Comparison of ENCODE assay signal across 9 mouse cellular contexts in genomic region chr19:44742131-44743020, GRCm38 (mm10). TPM values are rescaled to one million over a fixed set of nuclear protein-coding genes. Genes with fewer than 3 reads are reported as not detected.
DNase-seq lines count a peak whose midpoint lies in the region; ATAC-seq and TF ChIP-seq lines count a peak whose summit lies in the region.
"Had no signal": no experiment of that assay in that cellular context is flagged by ENCODE, and none has a peak within 500 bp of the region (broad histone marks: within the 10 kb centered on the region; RNA-seq: fewer than 3 reads in every experiment).

No protein-coding gene starts in this region.

- H3K9ac ChIP-seq in heart, adult 2 months (ENCODE audit: low read depth, low read length) = no peak overlapping the region
- H3K9ac ChIP-seq in intestine, embryonic 15.5 days = no peak overlapping the region
- H3K9ac ChIP-seq in limb, embryonic 15.5 days = no peak overlapping the region

- 3% methylated on average over 22 of the region's 22 CpGs for WGBS in heart, adult 2 months
- under 1% methylated on average over 22 of the region's 22 CpGs for WGBS in intestine, embryonic 15.5 days
- WGBS in limb, embryonic 15.5 days = under 1% methylated on average over 22 of the region's 22 CpGs

- no peak for TF ChIP-seq EP300 in heart, adult 2 months (IDR thresholded peaks at IDR 0.05; ENCODE audit: insufficient read depth, low read depth, low read length)

- H3K9me3 ChIP-seq in intestine, embryonic 15.5 days = no peaks in the 10 kb centered on the region
- H3K9me3 ChIP-seq in limb, embryonic 15.5 days = no peaks in the 10 kb centered on the region

- peaks cover 17% of the 10 kb centered on the region for H3K27me3 ChIP-seq in heart, adult 2 months (ENCODE audit: control insufficient read depth, insufficient read depth, low read length)
- H3K27me3 ChIP-seq in intestine, embryonic 15.5 days (replicated peaks) = peaks cover 95% of the 10 kb centered on the region
- peaks cover 98% of the 10 kb centered on the region for H3K27me3 ChIP-seq in limb, embryonic 15.5 days

- intact Hi-C loops in heart, adult 2 months (cut with DNase I) = no loop called here

- H3K36me3 ChIP-seq in heart, adult 2 months (ENCODE audit: control insufficient read depth, insufficient read depth, low read length) = no peaks in the 10 kb centered on the region
- no peaks in the 10 kb centered on the region for H3K36me3 ChIP-seq in intestine, embryonic 15.5 days
- no peaks in the 10 kb centered on the region for H3K36me3 ChIP-seq in limb, embryonic 15.5 days

- no peaks in the 10 kb centered on the region for H3K4me1 ChIP-seq in heart, adult 2 months (ENCODE audit: control insufficient read depth, insufficient read depth, low read length)
- H3K4me1 ChIP-seq in intestine, embryonic 15.5 days (replicated peaks) = peaks cover 25% of the 10 kb centered on the region
- H3K4me1 ChIP-seq in limb, embryonic 15.5 days = peaks cover 25% of the 10 kb centered on the region

- TF ChIP-seq CTCF in heart, adult 2 months (IDR thresholded peaks at IDR 0.05) = no peak
- no peak for TF ChIP-seq CTCF in brain, embryonic 14.5 days (IDR thresholded peaks at IDR 0.05; ENCODE audit: borderline replicate concordance, extremely low read depth, insufficient read depth, insufficient read length)

- no peak for TF ChIP-seq POLR2A in heart, adult 2 months (IDR thresholded peaks at IDR 0.05; ENCODE audit: insufficient read depth, low read depth, low read length)
- TF ChIP-seq POLR2A in brain, embryonic 14.5 days (IDR thresholded peaks at IDR 0.05; ENCODE audit: borderline replicate concordance, extremely low read depth, insufficient read depth, insufficient read length, poor library complexity, severe bottlenecking) = no peak

- H3K4me3 ChIP-seq in heart, adult 2 months = peak overlapping the region; percentile 15; the same call in 1 of the 2 replicates
- 0 out of 2 replicates have a peak overlapping the region, but pooled peaks have one; percentile 25 for H3K4me3 ChIP-seq in intestine, embryonic 15.5 days (replicated peaks)
- H3K4me3 ChIP-seq in limb, embryonic 15.5 days = peak overlapping the region; percentile 26

- no peak for ATAC-seq in intestine, embryonic 15.5 days
- no peak for ATAC-seq in limb, embryonic 15.5 days (ENCODE audit: insufficient number of reproducible peaks, low FRiP score, low TSS enrichment, low read depth)

- DNase-seq in heart, adult 2 months = no peak
- DNase-seq in heart, adult 9 months (ENCODE audit: low spot score in 2 of 2) = no peak
- DNase-seq in brain, embryonic 14.5 days (ENCODE audit: low read depth) = peak; percentile 60
- no peak for DNase-seq in layer of hippocampus, postnatal 36 days
- no peak for DNase-seq in frontal cortex, postnatal 36 days (ENCODE audit: low spot score in 2 of 2)
- no peak for DNase-seq in left cerebral cortex, adult 11 months (ENCODE audit: low spot score)
- DNase-seq: adrenal gland, postnatal 14 days had no signal

- no peak overlapping the region for H3K27ac ChIP-seq in heart, adult 2 months
- H3K27ac ChIP-seq in intestine, embryonic 15.5 days = no peak overlapping the region
- H3K27ac ChIP-seq in limb, embryonic 15.5 days = no peak overlapping the region

- no peaks in the 10 kb centered on the region for H3K79me2 ChIP-seq in heart, adult 2 months (replicated peaks; ENCODE audit: control insufficient read depth, insufficient read depth, low read length)

- peak overlapping the region; percentile 60 for H3K4me2 ChIP-seq in intestine, embryonic 15.5 days (replicated peaks)
- H3K4me2 ChIP-seq in limb, embryonic 15.5 days = peak overlapping the region; percentile 33; the same call in 1 of the 2 replicates

RNA-seq across cellular contexts. Expression of gene Pax2, which starts 13.5 kb away (rescaled TPM):
- not detected for total RNA-seq in heart, adult 2 months (2021)
- polyA plus RNA-seq in heart, adult 2 months (2012; rRNA removed) = not detected in 2 replicates
- 1.9 and 20.3 TPM in 2 replicates for polyA plus RNA-seq in brain, embryonic 14.5 days (2012; rRNA removed)
- 0.04 and 0.11 TPM in 2 replicates for polyA plus RNA-seq in intestine, embryonic 15.5 days (2015; fragmentation: Nextera tagmentation; extraction: Ambion mirVana)
- not detected in 2 replicates for polyA plus RNA-seq in limb, embryonic 15.5 days (2015; fragmentation: Nextera tagmentation; extraction: Ambion mirVana)
- under 1 TPM; 0.32 to 0.35 TPM for total RNA-seq in layer of hippocampus, postnatal 36 days (2021)
- total RNA-seq: adrenal gland, postnatal 14 days had no signal
